Mouse (Mus musculus) gastrocnemius, postnatal 14 days (tissue): ENCODE data around the gene Itga11. TPM values are rescaled to one million over a fixed set of nuclear protein-coding genes. Genes with fewer than 3 reads are reported as not detected.
"Not testable (repeated sequence)": the region's sequence is repeated elsewhere in the genome, so short reads cannot be mapped to it uniquely, and the experiment has no call there.

ENCODE experiments used
- DNase-seq: peaks from one replicate; pipeline ENCODE4 v3.0.0; 2021; ENCODE audit warnings: mixed read lengths
- intact Hi-C: fragments of 180-260 bp; cut with DNase I; formaldehyde crosslinking; loops from one replicate; pipeline ENCODE4 v1.15.1; 2025; ENCODE audit warnings: low total_unique reads
- total RNA-seq, 2 experiments: library from RNA; stranded (reverse); gene quantifications; 2 replicates each; pipeline ENCODE4 v1.2.3; 2021

The Itga11 gene
- total RNA-seq, 2 experiments from 2014 or later = 5.0 to 7.6 TPM

GRCm38 (mm10) chr9:62749666-62750065, 72.0 kb downstream of the Itga11 start:
- intact Hi-C loops = no loop called here
- peak; percentile 38 for DNase-seq

- intact Hi-C loops = no loop called here
- no peak for DNase-seq
Measured at GRCm38 (mm10) chr9:62750381-62750780, 72.8 kb downstream of the Itga11 start.

- intact Hi-C loops = no loop called here
- DNase-seq = no peak
Measured at GRCm38 (mm10) chr9:62758288-62758687, 80.7 kb downstream of the Itga11 start.

- DNase-seq = no peak
- intact Hi-C loops = no loop called here
Measured at GRCm38 (mm10) chr9:62759601-62760000, 82.0 kb downstream of the Itga11 start.

GRCm38 (mm10) chr9:62763478-62763877, 85.9 kb downstream of the Itga11 start:
- no peak for DNase-seq

GRCm38 (mm10) chr9:62765346-62765745, 87.7 kb downstream of the Itga11 start:
- intact Hi-C loops = no loop called here
- DNase-seq = no peak

More at GRCm38 (mm10) chr9:62763478-62763877, 85.9 kb downstream of the Itga11 start:
- intact Hi-C loops = no loop called here

GRCm38 (mm10) chr9:62767464-62767863, 89.8 kb downstream of the Itga11 start:
- intact Hi-C loops = no loop called here
- no peak for DNase-seq

GRCm38 (mm10) chr9:62768361-62768760, 90.7 kb downstream of the Itga11 start:
- intact Hi-C loops = no loop called here
- no peak for DNase-seq

- intact Hi-C loops = loop anchor here (10.0 kb wide), 2 partner anchors 148 to 488 kb away; partner anchors contain the start of gene Spesp1
- no peak for DNase-seq
Measured at GRCm38 (mm10) chr9:62772746-62773145, 95.1 kb downstream of the Itga11 start.

- intact Hi-C loops = loop anchor here (10.0 kb wide), 2 partner anchors 151 to 491 kb away; partner anchors contain the start of gene Spesp1
- DNase-seq = no peak
Measured at GRCm38 (mm10) chr9:62775464-62775863, 97.8 kb downstream of the Itga11 start.

GRCm38 (mm10) chr9:62777461-62777860, 99.8 kb downstream of the Itga11 start:
- DNase-seq = no peak
- intact Hi-C loops = loop anchor here (10.0 kb wide), 2 partner anchors 153 to 493 kb away; partner anchors contain the start of gene Spesp1

GRCm38 (mm10) chr9:62778721-62779120, 101.1 kb downstream of the Itga11 start:
- DNase-seq = no peak
- intact Hi-C loops = loop anchor here (10.0 kb wide), 2 partner anchors 154 to 494 kb away; partner anchors contain the start of gene Spesp1

GRCm38 (mm10) chr9:62781965-62782364, 104.3 kb downstream of the Itga11 start:
- intact Hi-C loops = no loop called here
- no peak for DNase-seq

- intact Hi-C loops = no loop called here
- no peak for DNase-seq
Measured at GRCm38 (mm10) chr9:62782976-62783781, 105.6 kb downstream of the Itga11 start.

GRCm38 (mm10) chr9:62784233-62784632, 106.6 kb downstream of the Itga11 start:
- no peak for DNase-seq
- intact Hi-C loops = no loop called here

- intact Hi-C loops = no loop called here
- DNase-seq = no peak
Measured at GRCm38 (mm10) chr9:62786721-62787120, 109.1 kb downstream of the Itga11 start.

- DNase-seq = no peak
- intact Hi-C loops = no loop called here
Measured at GRCm38 (mm10) chr9:62789856-62790255, 112.2 kb downstream of the Itga11 start.

- intact Hi-C loops, DNase-seq: not testable (repeated sequence)
Measured at GRCm38 (mm10) chr9:62799218-62799617, 121.6 kb downstream of the Itga11 start.

GRCm38 (mm10) chr9:62810095-62810494, 132.5 kb downstream of the Itga11 start:
- intact Hi-C loops = no loop called here
- no peak for DNase-seq

GRCm38 (mm10) chr9:62810543-62811515, 133.2 kb downstream of the Itga11 start:
- intact Hi-C loops = no loop called here
- no peak for DNase-seq
